Mouse (Mus musculus): ENCODE data around the gene Cabp4.

Cabp4 gene

DNA sequence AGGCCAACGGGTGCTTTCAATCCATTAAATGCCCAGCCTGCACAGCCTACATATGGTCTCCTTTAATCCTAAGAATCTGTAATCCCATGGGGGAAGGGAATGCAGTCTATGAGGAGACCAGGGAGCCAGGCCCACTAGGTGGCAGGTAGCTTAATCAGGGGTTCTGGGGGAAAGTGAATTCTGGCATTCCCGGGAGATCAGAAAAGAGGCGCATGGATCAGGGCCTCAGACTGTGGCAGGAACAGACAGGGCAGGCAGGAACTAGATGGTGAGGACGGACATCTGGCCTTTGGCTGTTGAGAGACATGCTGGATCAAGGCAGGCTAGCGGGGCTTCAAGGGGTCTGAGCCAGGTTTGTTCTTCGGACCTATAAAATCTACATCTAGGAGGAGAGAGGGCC, 42.4 kb downstream of the Cabp4 start:
- in situ Hi-C loops (cut with MboI): no loop called here

DNA sequence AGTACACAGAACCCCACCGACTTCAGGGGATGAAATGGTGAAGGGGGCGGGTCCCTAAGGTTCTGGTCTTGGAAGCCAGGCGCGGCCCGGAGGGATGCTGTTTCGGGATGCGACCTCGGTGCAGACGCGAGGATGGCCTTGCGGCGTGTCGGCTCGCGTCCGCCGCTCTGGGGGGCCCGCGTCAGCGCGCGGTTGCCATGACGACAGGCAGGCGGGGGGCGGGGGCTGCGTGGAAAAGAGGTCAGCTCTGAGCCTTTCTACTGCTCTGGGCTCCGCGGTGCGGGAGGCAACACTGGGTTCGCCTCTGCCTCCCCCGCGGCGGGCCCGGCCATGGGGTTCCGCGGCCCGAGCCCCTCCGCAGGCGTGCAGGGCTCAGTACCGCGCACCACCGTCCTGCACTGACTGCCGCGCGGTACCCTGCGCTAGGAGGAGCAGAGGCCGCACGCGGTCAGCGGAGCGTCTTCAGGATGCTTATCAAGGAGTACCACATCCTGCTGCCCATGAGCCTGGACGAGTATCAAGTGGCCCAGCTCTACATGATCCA, 43.0 kb downstream of the Cabp4 start:
- in situ Hi-C loops (cut with MboI): no loop called here

DNA sequence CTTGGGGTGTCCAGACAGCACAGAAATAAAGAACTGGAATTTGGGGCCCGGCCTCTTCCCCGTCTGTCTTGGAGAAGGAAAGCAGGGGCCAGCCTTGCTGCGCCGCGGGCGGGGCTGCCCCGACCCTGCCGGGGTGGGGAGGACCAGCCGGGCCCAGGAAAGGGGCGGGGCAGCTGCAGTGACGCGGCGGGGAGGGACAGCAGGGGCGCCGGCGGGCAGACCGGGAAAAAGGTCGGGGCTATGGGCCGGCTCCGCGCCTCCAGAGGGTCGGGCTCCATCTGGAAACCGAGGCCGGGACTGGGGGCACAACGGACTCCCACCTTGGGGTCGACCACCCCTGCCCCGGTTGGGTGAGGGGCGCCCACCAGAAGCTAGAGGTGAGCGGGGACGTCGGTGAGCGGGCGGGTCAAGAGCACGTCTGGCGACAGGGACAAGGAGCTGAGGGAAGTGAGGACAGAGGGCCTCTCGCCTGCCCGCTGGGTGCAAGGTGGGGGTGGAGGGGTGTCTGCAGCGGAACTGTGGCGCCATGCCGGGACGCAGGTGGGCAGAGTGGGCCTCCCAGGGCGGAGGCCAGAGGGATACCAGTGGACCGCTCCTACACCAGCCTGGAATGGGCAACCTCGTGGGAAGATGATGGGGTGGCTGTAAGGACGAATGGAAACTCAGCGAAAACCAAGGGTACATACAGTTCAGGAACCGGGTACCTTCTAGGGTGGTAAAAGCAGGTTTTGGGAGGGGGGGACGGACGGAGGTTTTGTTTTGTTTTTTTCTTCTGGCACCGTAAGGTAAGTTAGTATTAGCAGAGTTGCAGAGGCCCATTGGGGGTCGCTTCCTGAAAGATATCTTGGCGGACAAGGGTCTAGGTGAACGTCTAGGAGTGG, 43.8 kb downstream of the Cabp4 start, which contains the start of gene Pitpnm1:
Pitpnm1 (plus strand) TSS at position 162 of the 881 bp plus-strand sequence.
- in situ Hi-C loops (cut with MboI): no loop called here

DNA sequence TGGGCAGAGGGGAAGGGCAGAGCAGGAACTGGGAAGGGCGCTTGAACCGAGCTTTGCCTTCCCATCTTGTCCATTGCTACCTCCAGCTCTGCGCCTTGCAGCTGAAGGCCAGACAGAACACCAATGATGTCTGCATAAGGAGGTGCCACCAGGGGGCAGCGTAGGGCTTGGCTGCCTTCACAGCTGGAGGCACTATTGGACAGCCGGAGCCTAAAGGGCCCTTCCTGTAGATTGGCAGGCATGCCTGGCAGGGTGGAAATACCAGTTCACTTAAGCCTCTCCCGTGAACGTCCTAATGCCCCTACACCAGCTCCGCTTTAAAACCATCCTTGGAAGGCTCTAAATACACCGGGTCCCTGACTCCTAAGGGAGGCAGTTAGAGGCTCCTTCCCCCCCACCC, 44.8 kb downstream of the Cabp4 start:
- in situ Hi-C loops (cut with MboI): no loop called here

GRCm38 (mm10) chr19:4098426-4098825, 45.4 kb downstream of the Cabp4 start:
- in situ Hi-C loops (cut with MboI): no loop called here

GRCm38 (mm10) chr19:4097441-4097825, 46.4 kb downstream of the Cabp4 start:
- in situ Hi-C loops (cut with MboI): no loop called here

GRCm38 (mm10) chr19:4096642-4097440, 47.0 kb downstream of the Cabp4 start, which contains the start of gene Cdk2ap2:
Gene Cdk2ap2 (plus strand): TSS chr19:4097182.
- in situ Hi-C loops (cut with MboI): no loop called here

GRCm38 (mm10) chr19:4095802-4096201, 48.0 kb downstream of the Cabp4 start:
- in situ Hi-C loops (cut with MboI): no loop called here

- in situ Hi-C loops (cut with MboI): no loop called here
These were observed 49.0 kb downstream of the Cabp4 start for GRCm38 (mm10) chr19:4094774-4095303.

- in situ Hi-C loops (cut with MboI): no loop called here
These were observed 49.5 kb downstream of the Cabp4 start for GRCm38 (mm10) chr19:4094348-4094747.

DNA sequence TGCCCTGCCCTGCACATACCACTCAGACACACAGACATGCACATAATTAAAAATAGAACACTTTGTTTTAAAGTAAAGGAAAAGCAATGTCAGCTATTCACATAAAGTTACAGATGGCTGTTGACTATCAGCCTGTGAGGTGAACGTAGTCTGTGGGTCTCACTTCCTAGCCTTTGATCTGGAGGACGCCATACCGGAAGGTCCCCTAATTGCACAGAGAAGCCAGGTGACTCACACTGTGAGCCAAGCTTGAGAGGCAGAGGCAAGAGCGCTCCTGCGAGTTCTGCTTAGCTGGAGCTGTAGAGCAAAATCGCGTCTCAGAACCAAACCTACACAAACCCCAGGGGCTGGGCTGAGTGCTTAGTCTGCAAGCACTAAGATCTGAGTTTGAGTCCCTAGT, 50.1 kb downstream of the Cabp4 start:
- in situ Hi-C loops (cut with MboI): no loop called here

- in situ Hi-C loops (cut with MboI): no loop called here
These were observed 51.1 kb downstream of the Cabp4 start for GRCm38 (mm10) chr19:4092750-4093149.

DNA sequence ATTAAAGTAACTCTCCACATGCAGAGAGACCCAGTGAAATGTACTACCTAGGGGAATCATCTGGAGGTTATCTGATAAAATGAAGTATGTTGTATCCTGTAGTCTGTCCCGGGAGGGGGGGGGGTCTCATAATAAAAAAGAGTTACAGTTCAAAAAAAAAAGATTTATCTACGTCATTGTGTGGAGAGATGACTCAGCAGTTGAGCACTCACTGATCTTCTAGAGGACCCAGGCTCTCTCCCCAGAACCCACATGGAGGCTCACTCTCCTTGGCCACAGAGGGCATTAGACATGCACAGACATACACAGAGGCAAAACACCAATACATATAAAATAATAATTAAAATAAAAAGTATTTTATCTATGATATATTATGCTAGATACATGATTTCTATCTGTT, 52.5 kb downstream of the Cabp4 start:
- in situ Hi-C loops (cut with MboI): no loop called here

DNA sequence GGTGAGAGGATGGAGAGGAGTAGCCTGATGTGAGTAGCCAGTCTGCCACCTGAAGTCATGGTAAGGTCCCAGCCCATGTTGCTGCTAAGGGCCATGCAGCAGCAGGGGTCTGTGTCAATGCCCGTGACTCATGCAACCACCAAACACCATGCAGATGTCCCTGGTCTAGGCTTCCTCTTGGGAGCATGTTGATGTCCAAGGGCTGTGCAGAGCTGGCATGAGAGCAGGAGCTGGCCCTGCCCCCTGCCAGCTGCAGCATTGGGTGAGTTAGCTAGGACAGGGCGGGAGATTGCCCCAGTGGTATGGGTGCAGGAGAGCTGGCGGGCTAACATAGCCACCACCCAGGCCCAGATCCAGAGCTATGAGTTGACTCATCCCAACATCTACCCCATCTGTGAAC, 53.4 kb downstream of the Cabp4 start:
- in situ Hi-C loops (cut with MboI): no loop called here

GRCm38 (mm10) chr19:4089128-4089527, 54.7 kb downstream of the Cabp4 start:
- in situ Hi-C loops (cut with MboI): no loop called here

DNA sequence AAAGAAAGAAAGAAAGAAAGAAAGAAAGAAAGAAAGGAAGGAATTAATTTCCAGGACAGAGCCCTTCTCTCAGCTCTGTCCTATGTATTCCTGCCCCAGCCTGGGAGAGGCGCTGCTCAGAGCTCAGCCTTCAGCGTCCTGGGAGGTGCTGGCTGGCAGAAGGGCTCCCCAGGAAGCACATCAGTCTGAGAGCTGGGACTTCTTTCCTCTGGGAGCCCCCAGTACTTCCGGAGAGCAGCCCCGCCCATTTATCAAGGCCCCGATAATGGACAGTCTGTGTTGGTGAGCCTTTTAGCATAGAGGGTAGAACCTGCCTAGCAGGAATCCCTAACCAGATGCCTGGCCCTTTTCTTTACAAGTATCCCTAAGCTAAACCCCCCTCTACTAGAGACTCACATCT, 55.7 kb downstream of the Cabp4 start:
- in situ Hi-C loops (cut with MboI): no loop called here

- in situ Hi-C loops (cut with MboI): no loop called here
These were observed 56.7 kb downstream of the Cabp4 start for GRCm38 (mm10) chr19:4087090-4087489.

- in situ Hi-C loops (cut with MboI): no loop called here
These were observed 57.7 kb downstream of the Cabp4 start for GRCm38 (mm10) chr19:4086156-4086555.

Data from mature B cell (primary cell).